Mouse (Mus musculus) forebrain, postnatal 0 days (tissue): ENCODE measurements around the gene Gnb3. TPM values are rescaled to one million over a fixed set of nuclear protein-coding genes. Genes with fewer than 3 reads are reported as not detected.

Experiments used
- ATAC-seq: fragments of 200-750 bp; cut with Nextera tagmentation; 2 replicates; pipeline ENCODE4 v1.8.0; 2017; ENCODE audit warnings: mild to moderate bottlenecking, moderate library complexity
- DNase-seq: peaks from one replicate; pipeline ENCODE4 v3.0.0-alpha.2; 2015
- H3K27ac ChIP-seq: fragments of 300-500 bp; sonication (generic); 2 replicates; pipeline ENCODE4 v1.5.1; 2014; ENCODE audit warnings: low read depth, mild to moderate bottlenecking, antibody characterized with exemption, low read length, moderate library complexity, mixed read lengths
- H3K27me3 ChIP-seq: fragments of 300-500 bp; sonication (generic); 2 replicates; pipeline ENCODE4 v1.6.1; 2014; ENCODE audit warnings: mild to moderate bottlenecking, low read length, mixed read lengths; ENCODE audit not compliant: insufficient read depth
- H3K36me3 ChIP-seq: fragments of 300-500 bp; sonication (generic); 2 replicates; pipeline ENCODE4 v1.6.1; 2014; ENCODE audit warnings: mild to moderate bottlenecking, moderate library complexity; ENCODE audit not compliant: insufficient read depth
- H3K4me1 ChIP-seq: fragments of 300-500 bp; sonication (generic); 2 replicates; pipeline ENCODE4 v1.6.1; 2014; ENCODE audit warnings: antibody characterized with exemption; ENCODE audit not compliant: insufficient read depth
- H3K4me2 ChIP-seq: fragments of 300-500 bp; sonication (generic); 2 replicates; pipeline ENCODE4 v1.6.1; 2014; ENCODE audit warnings: low read depth, mild to moderate bottlenecking, moderate library complexity
- H3K4me3 ChIP-seq: fragments of 300-500 bp; sonication (generic); 2 replicates; pipeline ENCODE4 v1.5.1; 2014; ENCODE audit warnings: low read depth, low read length, mixed read lengths
- H3K9ac ChIP-seq: fragments of 300-500 bp; sonication (generic); 2 replicates; pipeline ENCODE4 v1.6.1; 2014; ENCODE audit warnings: mild to moderate bottlenecking
- H3K9me3 ChIP-seq: fragments of 300-500 bp; sonication (generic); 2 replicates; pipeline ENCODE4 v1.6.1; 2016; ENCODE audit warnings: low read length
- CTCF ChIP-seq: sonication (generic); IDR thresholded peaks from 2 replicates; pipeline ENCODE4 v1.5.1; 2016; ENCODE audit warnings: antibody characterized with exemption, control low read depth, low read depth
- WGBS: fragments of 180-500 bp; shearing (Covaris S2); extraction: QIAGEN DNeasy Blood & Tissue Kit; methylation state at CpG from one replicate; pipeline ENCODE4 v1.1.7; 2014; 5-methylcytosine and 5-hydroxymethylcytosine counted together
- polyA plus RNA-seq: library from polyadenylated mRNA; unstranded; fragments of >200 nt; fragmentation: Nextera tagmentation; extraction: Ambion mirVana; gene quantifications from 2 replicates; pipeline ENCODE4 v1.2.1, GENCODE M21; 2015
- total RNA-seq: library from RNA; depleted of rRNA; stranded (reverse); fragments of >200 nt; gene quantifications from 2 replicates; pipeline ENCODE4 v1.2.3, GENCODE M21; 2014

Gene Gnb3
- total and polyA plus RNA-seq, 2 experiments from 2014 or later = 0.61 to 0.90 TPM

GRCm38 (mm10) chr6:124862406-124863124 lies 22.5 kb upstream of the Gnb3 start:
- WGBS = 9% methylated on average over 8 of the region's 8 CpGs
- peak; percentile 2; the same call in 1 of the 2 replicates for ATAC-seq

DNA sequence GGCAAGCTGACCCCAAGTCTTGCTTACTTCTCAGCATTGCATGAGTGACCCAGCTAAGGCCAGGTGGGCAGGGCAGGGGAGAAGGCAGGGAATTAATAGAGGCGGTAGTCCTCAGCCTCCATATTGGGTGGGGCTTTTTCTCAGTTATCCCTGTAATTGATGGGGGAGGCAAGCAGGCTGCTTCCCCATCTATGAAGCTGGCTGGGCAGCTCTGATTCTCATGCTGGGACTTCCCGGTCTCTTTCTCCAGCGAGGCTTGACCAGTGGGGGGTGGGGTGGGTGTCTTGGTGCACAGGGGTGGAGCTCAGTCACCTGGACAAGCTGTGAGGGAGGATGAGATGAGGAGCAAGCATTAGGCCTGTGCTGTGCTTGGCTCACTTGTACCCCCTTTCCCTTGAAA lies 21.7 kb upstream of the Gnb3 start:
- WGBS = 28% methylated on average over 3 of the region's 3 CpGs
- H3K4me3 ChIP-seq = 0 out of 2 replicates have a peak overlapping the region, but pooled peaks have one; percentile 75
- peaks cover 16% of the 10 kb centered on the region; the same call in 1 of the 2 replicates for H3K36me3 ChIP-seq
- H3K9ac ChIP-seq = no peak overlapping the region; the same call in 1 of the 2 replicates
- ATAC-seq = no peak
- DNase-seq = no peak
- peaks cover 11% of the 10 kb centered on the region for H3K4me1 ChIP-seq
- no peaks in the 10 kb centered on the region for H3K9me3 ChIP-seq
- 0 out of 2 replicates have a peak overlapping the region, but pooled peaks have one; percentile 95 for H3K27ac ChIP-seq
- H3K27me3 ChIP-seq = no peaks in the 10 kb centered on the region
- TF ChIP-seq CTCF = no peak
- H3K4me2 ChIP-seq = peak overlapping the region; percentile 76

More at GRCm38 (mm10) chr6:124862406-124863124, 22.5 kb upstream of the Gnb3 start:
- Histone ChIP-seq H3K27me3 (no peaks in the 10 kb centered on the region), H3K4me3 (peak overlapping the region; percentile 75), H3K9me3 (no peaks in the 10 kb centered on the region), H3K9ac (peak overlapping the region; percentile 93), H3K4me1 (peaks cover 11% of the 10 kb centered on the region), H3K36me3 (peaks cover 16% of the 10 kb centered on the region; the same call in 1 of the 2 replicates), H3K27ac (peak overlapping the region; percentile 95), H3K4me2 (peak overlapping the region; percentile 76)
- DNase-seq = peak; percentile 62
- TF ChIP-seq CTCF = no peak

GRCm38 (mm10) chr6:124861266-124861665 lies 21.2 kb upstream of the Gnb3 start:
- ATAC-seq (no peak), DNase-seq (no peak)
- Histone ChIP-seq H3K4me1 (peaks cover 14% of the 10 kb centered on the region), H3K4me2 (peak overlapping the region; percentile 76), H3K27ac (no peak overlapping the region), H3K9me3 (no peaks in the 10 kb centered on the region), H3K4me3 (no peak overlapping the region), H3K9ac (no peak overlapping the region), H3K36me3 (peaks cover 16% of the 10 kb centered on the region; the same call in 1 of the 2 replicates), H3K27me3 (no peaks in the 10 kb centered on the region)
- WGBS = 81% methylated on average over 19 of the region's 19 CpGs
- no peak for TF ChIP-seq CTCF

DNA sequence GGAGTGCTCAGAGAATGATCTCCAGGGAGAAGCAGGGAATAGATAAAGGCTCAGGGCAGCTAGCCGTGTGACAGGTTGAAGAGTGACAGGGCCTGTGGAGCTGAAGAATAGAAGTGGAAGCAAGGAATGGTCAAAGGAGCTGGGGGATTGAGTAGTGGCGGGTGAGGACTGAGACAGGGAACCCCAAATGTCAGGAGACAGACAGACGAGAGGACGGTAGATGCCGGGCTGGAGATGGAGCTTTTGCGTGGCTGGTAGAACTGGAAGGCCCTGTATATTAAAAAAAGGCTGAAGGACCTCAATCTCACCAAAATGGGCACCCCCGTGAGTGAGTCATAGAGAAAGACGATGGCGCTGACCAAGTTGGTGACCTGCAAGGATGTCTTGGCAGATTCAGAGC lies 20.4 kb upstream of the Gnb3 start:
- Histone ChIP-seq H3K9ac (no peak overlapping the region), H3K4me3 (no peak overlapping the region), H3K36me3 (peaks cover 16% of the 10 kb centered on the region; the same call in 1 of the 2 replicates), H3K4me2 (no peak overlapping the region), H3K27me3 (no peaks in the 10 kb centered on the region), H3K4me1 (peaks cover 15% of the 10 kb centered on the region), H3K27ac (no peak overlapping the region), H3K9me3 (no peaks in the 10 kb centered on the region)
- 81% methylated on average over 9 of the region's 9 CpGs for WGBS
- ATAC-seq (no peak), DNase-seq (no peak)
- TF ChIP-seq CTCF = no peak

DNA sequence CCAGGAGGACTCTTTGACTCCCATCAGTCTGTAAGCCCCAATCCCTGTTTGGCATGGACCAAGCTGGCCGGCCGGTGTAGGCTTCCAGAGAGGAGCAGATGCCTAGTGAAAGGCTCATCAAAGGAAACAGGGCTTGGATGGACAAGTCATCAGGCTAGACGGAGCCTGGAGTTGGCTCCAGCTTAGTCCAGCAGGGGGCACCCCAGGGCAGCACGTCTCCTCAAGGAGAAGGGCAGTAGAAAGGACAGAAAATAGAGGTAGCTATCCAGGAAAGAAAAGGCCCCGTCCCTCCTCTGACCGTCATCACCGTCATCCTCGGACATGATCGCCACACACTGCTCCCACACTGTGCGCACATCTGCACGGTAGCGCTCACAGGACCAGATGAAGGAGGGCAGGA lies 19.6 kb upstream of the Gnb3 start:
- Histone ChIP-seq H3K4me2 (peak overlapping the region; percentile 23), H3K27me3 (no peaks in the 10 kb centered on the region), H3K4me1 (peaks cover 14% of the 10 kb centered on the region), H3K27ac (peak overlapping the region; percentile 54; the same call in 1 of the 2 replicates), H3K9ac (peak overlapping the region; percentile 35; the same call in 1 of the 2 replicates), H3K4me3 (no peak overlapping the region), H3K36me3 (peaks cover 20% of the 10 kb centered on the region; the same call in 1 of the 2 replicates), H3K9me3 (no peaks in the 10 kb centered on the region)
- DNase-seq (peak; percentile 85), ATAC-seq (no peak)
- TF ChIP-seq CTCF = peak; percentile 89
- WGBS = 8% methylated on average over 12 of the region's 12 CpGs

- ATAC-seq (no peak), DNase-seq (no peak)
- H3K4me2 ChIP-seq = no peak overlapping the region
- H3K36me3 ChIP-seq = peaks cover 25% of the 10 kb centered on the region; the same call in 1 of the 2 replicates
- H3K4me3 ChIP-seq = no peak overlapping the region
- no peak overlapping the region for H3K27ac ChIP-seq
- H3K27me3 ChIP-seq = no peaks in the 10 kb centered on the region
- H3K9me3 ChIP-seq = no peaks in the 10 kb centered on the region
- WGBS = 85% methylated on average over 25 of the region's 28 CpGs
- TF ChIP-seq CTCF = no peak
- peaks cover 14% of the 10 kb centered on the region for H3K4me1 ChIP-seq
- no peak overlapping the region for H3K9ac ChIP-seq
Measured at GRCm38 (mm10) chr6:124858561-124859318, 18.7 kb upstream of the Gnb3 start.
